Mouse (Mus musculus): Measurements from ENCODE around the gene Zup1. TPM values are rescaled to one million over a fixed set of nuclear protein-coding genes. Genes with fewer than 3 reads are reported as not detected.
"Not testable (repeated sequence)": the region's sequence is repeated elsewhere in the genome, so short reads cannot be mapped to it uniquely, and the experiment has no call there.

Gene Zup1
- total RNA-seq (2021), result 10 to 100 TPM; 11.1 to 12.1 TPM
- long read RNA-seq, experiment 1, partial matches to known transcripts, result 1 of 6 reads
- long read RNA-seq, experiment 1, other reads (novel, unspliced or antisense), result 2 of 6 reads
- long read RNA-seq, experiment 2, transcript Zup1-202 (11 exons, 2,180 nt), result major isoform, 5 of 10 reads
- long read RNA-seq, experiment 2, partial matches to known transcripts, result 1 of 10 reads
- long read RNA-seq, experiment 2, other reads (novel, unspliced or antisense), result 3 of 10 reads

DNA sequence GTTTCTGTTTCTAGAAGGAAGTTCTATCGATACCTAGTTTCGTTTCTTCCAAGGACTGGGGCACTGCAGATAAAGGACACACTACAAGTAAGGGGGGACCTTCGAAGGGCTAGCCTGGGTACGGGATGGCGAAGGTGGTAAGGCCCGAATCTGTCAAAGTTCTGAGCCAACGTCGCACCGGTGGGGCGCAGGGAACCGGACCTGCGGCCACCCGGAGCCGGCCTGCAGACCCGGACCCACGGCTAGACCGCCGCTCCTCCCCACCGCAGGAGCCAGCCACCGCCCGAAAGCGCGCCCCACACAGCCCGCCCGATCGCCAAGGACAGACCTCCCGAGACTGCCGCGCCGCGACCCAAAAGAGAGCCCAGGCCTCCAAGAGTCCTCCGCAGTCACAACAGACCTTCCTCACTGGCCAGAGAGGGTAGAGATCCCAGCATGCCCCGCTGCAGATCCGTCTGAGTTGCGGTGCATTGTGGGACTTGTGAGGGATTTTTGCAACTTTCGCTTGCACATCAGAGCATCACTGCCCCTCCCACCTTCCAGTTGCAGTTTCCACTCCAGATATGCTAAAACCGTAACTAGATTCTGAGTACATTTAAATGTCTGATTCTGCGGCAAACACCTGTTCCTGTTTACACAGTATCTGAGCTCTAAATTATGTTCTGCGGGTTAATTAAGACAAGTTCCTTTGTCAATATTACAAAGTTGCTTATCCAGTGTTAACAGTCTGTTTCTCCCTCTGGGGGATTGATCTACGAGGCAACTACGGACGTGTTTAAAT is at the start of gene Zup1:
TSS of gene Zup1 (minus strand) at position 467 of the 781 bp plus-strand sequence.
- peak; percentile 83 to 85 for DNase-seq (ENCODE audit: low spot score in 2 of 2)
- intact Hi-C loops (cut with DNase I), result no loop called here

DNA sequence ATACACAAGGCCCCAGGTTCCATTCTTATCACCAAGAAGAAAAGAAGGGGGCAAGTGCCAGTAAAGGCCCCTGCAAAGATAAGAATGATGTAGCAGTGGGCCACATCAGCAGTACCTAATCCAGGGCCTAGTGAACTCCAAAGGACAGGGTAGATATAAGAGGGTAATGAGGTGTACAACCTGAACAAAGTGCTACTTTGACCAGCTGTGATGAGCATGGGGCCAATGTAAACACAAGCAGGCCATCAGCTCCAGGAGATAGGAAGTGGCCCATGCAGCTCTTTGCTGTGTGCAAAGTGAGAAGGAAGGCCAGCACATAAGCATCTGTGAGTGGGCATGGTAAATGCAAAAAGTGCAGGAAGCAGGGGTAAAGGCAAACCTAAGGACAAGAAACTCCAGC is 47.3 kb upstream of the Zup1 start:
- intact Hi-C loops (cut with DNase I), result no loop called here
- DNase-seq (ENCODE audit: low spot score in 2 of 2), result no peak

DNA sequence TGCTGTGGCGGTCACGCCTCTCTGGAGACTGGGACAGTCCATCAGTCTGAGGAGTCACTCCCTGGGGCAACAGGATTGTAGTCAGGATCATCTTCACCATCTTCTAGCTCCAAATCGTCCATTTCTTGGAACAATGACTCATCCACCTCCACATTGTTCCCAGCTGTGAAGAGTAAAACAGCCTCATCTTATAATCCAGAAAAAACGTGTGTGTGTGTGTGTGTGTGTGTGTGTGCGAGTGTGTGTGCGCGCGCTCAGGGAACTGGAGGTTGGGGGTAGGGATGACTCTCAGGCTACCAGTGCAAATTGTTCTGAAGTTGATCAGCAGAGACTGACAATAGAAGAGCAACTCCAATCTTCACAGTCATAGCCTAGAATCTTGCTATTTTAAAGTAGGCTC is 45.6 kb upstream of the Zup1 start:
- DNase-seq (ENCODE audit: low spot score in 2 of 2); intact Hi-C loops (cut with DNase I): not testable (repeated sequence)

DNA sequence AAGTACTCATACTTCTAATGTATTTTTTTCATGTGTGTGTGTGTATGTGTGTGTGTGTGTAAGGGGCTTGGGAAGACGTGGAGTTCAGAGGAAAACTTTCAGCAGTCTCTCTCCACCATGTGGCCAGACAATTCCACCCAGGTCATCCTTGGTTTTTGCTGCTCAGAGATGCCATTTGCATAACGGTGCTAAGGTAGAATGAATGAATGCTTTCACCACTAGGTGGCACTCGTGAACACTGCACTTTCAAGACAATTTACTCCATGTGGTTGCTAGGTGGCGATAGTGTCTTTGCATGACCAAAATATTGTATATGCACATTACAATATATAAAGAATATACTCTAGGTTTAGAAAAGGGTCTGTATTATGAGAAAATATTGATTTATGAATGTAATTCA is 35.7 kb upstream of the Zup1 start:
- intact Hi-C loops (cut with DNase I), result no loop called here
- peak; percentile 84 to 88 for DNase-seq (ENCODE audit: low spot score in 2 of 2)

DNA sequence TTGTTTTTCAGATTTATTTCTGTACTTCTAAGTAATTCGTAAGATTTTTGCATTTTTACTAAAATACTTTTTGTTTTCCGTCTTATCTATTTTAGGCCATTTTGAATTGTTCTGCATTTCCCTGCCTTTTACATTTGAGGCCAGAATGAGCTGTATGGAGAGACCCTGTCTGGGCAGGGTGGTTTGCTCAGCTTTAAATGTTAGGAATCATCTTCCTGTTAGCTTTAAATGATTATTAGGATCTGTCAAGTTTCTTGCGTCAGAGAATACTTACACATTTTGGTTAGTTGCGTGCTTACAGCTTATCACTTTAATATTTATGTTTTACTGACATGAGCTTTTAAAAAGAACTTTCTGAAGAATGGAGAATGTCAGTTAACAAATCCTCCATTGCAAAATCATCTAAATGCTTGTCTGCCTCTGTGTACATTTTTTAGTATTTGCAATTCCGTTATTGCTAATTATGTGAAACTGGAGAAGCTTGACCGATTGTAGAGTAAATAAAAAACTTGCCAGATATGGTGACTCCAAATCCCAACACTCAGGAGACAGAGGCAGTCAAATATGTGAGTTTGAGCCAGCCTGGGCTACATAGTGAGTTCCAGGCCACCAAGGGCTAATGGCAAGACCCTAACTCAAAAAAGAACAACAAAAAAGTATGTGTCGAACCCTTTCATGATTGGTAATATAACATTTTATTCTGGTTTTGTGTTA is 23.9 kb upstream of the Zup1 start:
- DNase-seq (ENCODE audit: low spot score in 2 of 2), result no peak
- intact Hi-C loops (cut with DNase I), result no loop called here

DNA sequence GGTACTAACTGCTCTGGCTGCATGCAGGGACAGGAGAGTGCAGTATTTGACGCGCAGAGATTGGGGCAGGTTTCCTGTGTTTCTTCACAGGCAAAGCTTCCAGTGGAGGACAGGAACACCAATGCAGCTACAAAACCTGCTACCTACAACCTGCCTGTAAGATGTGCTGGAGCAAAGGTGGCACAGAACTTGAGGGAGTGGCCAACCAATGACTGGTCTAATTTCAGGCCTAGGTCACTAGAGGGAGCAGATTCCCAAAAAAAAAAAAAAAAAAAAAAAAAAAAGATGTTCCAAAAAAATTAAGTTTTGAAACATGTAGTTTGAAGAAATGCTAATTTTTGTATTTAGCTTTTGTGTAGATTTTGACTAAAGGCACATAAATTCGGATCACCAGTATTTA is 1.4 kb upstream of the Zup1 start:
- intact Hi-C loops (cut with DNase I), result no loop called here
- DNase-seq (ENCODE audit: low spot score in 2 of 2), result no peak

DNA sequence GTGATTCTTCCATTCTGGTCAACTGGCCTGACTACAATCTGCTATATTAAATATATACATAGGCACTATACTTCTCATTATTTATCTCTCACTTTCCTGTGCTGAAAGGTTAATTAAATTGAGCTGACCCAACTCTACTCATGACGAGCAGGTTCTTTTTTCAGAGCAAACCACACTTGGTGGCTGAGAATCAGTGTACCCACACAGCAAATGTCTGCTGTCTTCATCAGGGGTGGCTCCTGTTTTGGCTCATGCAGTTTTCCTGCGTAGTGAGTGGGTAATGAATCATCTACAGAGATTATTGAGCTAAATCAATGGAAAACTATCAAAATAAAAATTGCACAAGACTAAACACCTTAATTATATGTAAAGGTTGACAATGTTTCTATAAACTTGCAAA is 4.7 kb downstream of the Zup1 start:
- peak in 1 of 2 experiments; percentile 11 for DNase-seq (ENCODE audit: low spot score in 2 of 2)
- intact Hi-C loops (cut with DNase I), result no loop called here

DNA sequence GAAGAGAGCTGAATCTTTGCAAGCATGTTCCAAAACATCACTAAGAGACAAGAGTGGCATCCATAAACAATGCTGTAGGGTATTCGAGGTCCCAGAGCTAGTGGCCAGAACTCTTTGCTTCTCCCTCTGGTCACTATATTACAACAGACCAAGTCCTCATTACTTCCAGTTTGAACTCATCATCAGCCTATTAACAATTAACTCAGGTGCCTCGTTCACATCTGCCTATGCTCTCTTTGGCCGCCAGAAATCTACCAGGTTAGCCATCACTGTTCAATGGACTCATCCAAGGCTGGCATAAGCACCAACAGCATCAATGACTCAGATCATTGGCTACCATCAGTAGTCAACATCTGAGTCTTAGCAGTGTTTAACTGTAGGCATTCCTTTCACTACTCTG is 5.7 kb downstream of the Zup1 start:
- intact Hi-C loops (cut with DNase I), result no loop called here
- no peak for DNase-seq (ENCODE audit: low spot score in 2 of 2)

DNA sequence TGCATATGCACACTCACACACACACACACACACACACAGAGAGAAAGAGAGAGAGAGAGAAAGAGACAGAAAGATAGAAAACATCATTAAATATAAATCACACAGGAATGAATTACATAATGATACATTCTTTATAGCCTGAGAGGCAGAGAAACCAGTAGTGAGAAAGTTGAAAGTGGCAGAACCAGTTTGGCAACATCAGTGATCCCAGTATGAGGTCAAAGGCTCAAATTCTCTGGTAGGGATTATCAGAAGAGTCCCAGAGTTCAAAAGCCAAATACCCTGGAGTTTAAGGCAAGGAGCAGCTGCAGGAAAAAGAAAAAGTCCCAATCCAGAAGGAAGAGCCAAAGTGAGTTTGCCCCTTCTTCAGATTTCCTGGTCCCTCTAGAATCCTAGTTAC is 10.4 kb downstream of the Zup1 start:
- intact Hi-C loops (cut with DNase I), result no loop called here
- no peak for DNase-seq (ENCODE audit: low spot score in 2 of 2)

DNA sequence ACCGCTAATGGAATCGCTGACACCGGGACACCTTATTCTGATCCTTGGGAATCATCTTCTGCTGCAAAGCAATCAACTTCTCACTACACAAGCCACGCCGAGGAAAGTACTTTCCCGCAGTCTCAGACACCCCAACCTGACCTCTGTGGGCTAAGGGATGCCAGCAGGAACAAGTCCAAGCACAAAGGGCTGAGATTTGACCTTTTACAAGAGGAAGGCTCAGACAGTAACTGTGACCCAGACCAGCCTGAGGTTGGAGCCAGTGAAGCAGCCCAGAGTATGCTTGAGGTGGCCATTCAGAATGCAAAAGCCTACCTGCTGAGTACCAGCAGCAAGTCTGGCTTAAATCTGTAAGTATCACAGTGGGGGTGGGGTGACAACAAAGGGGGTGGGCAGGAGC is 45.6 kb downstream of the Zup1 start:
- no peak for DNase-seq (ENCODE audit: low spot score in 2 of 2)
- intact Hi-C loops (cut with DNase I), result no loop called here

DNA sequence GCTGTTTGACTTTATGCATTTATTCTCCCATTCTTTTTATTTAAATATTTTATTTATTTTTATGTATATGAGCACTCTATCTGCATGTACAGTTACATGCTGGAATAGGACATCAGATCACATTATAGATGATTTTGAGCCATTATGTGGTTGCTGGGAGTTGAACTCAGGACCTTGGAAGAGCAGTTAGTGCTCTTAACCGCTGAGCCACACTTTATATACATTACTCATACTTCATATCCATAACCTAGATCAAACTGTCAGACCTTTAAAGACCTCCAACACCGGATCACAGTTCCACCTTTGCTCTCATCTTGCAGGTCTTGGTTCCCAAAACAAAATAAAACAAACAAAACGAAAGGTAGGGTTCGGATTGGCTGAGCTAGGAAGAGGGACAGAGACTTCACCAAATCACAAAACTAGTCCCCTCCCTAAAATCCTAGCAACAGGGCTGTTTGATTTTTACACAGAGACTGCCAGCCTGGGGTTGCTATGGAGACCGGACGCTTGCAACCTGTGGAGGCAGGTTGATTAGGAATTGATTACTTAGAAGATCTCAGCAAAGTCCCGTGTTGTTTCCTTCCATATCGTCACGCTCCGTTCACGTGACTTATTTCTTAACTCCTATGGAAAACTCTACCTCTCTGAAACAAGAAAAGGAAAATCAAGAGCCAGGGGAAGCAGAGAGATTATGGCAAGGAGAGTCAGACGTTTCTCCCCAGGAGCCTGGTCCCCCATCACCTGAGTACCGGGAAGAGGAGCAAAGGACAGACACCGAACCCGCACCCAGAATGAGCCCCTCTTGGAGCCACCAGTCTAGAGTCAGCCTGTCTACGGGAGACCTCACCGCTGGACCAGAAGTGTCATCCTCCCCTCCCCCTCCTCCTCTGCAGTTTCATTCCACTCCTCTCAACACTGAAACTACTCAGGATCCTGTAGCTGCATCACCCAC is 46.3 kb downstream of the Zup1 start, which contains the start of gene Rsph4a:
TSS of gene Rsph4a (plus strand) at position 582 of the 952 bp plus-strand sequence.
- intact Hi-C loops (cut with DNase I), result no loop called here
- peak; percentile 65 to 87 for DNase-seq (ENCODE audit: low spot score in 2 of 2)

DNA sequence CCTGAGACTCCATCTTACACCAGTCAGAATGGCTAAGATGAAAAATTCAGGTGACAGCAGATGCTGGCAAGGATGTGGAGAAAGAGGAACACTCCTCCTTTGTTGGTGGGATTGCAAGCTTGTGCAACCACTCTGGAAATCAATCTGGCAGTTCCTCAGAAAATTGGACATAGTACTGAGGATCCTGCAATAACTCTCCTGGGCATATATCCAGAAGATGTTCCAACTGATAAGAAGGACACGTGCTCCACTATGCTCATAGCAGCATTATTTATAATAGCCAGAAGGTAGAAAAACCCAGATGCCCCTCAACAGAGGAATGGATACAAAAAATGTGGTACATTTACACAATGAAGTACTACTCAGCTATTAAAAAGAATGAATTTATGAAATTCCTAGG is 49.5 kb downstream of the Zup1 start:
- DNase-seq (ENCODE audit: low spot score in 2 of 2); intact Hi-C loops (cut with DNase I): not testable (repeated sequence)

DNA sequence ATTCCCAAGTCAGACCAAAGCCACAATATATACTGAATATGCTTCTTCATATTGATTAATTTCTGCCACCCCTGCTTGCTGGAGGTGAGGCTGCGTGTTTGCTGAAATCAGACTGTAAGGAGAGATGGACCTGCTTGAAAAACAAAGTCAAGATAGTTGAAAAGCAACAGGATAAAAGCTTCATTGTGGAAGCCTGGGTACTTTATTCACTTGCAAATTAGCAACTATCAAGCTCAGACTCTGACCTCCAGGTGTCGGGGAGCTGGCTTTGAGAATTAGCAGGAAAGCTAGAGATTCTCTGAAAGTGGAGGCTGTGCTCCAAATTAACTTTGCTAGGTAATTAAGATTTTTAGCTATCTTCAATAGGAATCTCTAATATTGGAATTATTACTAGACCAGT is 68.7 kb downstream of the Zup1 start:
- DNase-seq (ENCODE audit: low spot score in 2 of 2); intact Hi-C loops (cut with DNase I): not testable (repeated sequence)

DNA sequence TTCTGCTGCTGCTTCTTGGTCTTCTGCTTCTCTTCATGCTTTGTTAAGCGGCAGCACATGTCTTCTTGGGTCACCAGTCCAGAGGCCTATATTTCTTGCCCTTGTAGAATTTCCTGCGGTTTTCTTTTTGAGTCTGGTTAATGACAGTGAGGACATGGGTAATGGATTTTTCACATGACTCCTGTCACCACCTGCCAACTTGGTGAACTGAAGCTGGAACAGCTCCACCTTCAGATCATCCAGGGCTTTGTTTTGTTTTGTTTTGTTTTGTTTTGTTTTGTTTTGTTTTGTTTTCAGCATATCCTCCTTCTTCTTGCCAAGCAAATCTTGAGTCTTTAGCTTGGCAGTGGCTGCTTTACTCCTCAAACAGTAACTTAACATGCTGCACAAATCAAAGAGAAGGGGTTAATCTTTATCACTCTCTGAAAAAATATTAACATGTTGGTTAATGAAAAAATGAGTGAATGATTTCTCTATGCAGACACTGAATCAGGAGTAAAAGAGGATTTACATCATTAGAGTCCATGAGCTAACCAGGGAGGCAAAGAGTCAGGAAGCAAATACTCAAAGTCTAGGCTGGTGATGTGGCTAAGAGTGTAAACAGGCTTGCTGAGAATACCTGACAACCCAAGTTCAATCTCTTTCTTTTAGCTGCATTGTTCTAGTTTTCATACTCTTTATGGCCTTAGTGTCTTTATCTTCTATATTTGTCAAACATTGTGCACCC is 78.2 kb downstream of the Zup1 start:
- DNase-seq (ENCODE audit: low spot score in 2 of 2), result no peak
- intact Hi-C loops (cut with DNase I), result no loop called here

DNA sequence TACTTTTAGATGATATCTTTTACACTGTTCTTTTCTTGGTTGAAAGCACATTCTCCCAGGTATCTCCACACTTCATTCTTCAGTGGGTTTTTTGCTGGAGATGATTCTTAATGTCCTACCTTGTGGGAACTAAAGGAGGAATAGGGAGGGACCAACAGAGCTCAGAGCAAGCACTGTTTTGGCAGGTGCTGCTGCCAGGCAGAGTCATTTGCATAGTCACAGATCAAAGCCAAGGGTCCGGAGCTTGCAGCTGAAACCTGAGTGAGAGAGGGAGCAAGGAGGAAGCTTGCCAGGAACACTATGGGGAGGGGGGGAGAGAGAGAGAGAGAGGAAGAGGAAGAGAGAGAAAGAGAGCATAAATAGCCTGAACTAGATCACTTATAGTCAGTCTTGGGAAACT is 80.6 kb downstream of the Zup1 start:
- intact Hi-C loops (cut with DNase I), result no loop called here
- DNase-seq (ENCODE audit: low spot score in 2 of 2), result no peak

All from left cerebral cortex, postnatal 14 days (tissue).